Mouse (Mus musculus): ENCODE measurements around the gene Mrpl53. TPM values are rescaled to one million over a fixed set of nuclear protein-coding genes. Genes with fewer than 3 reads are reported as not detected.
"Not testable (repeated sequence)": the region's sequence is repeated elsewhere in the genome, so short reads cannot be mapped to it uniquely, and the experiment has no call there.

Mrpl53 gene
- polyA plus RNA-seq, 1 experiment: 89.4 TPM

- DNase-seq (ENCODE audit: low read depth): no peak
Measured at GRCm38 (mm10) chr6:83145209-83145608, 36.4 kb downstream of the Mrpl53 start.

GRCm38 (mm10) chr6:83145805-83146204 is 37.0 kb downstream of the Mrpl53 start:
- no peak for DNase-seq (ENCODE audit: low read depth)

- no peak for DNase-seq (ENCODE audit: low read depth)
Measured at GRCm38 (mm10) chr6:83147280-83147679, 38.4 kb downstream of the Mrpl53 start.

- no peak for DNase-seq (ENCODE audit: low read depth)
Measured at GRCm38 (mm10) chr6:83151721-83152120, 42.9 kb downstream of the Mrpl53 start.

GRCm38 (mm10) chr6:83153038-83153437 is 44.2 kb downstream of the Mrpl53 start:
- no peak for DNase-seq (ENCODE audit: low read depth)

GRCm38 (mm10) chr6:83153485-83153884 is 44.6 kb downstream of the Mrpl53 start:
- no peak for DNase-seq (ENCODE audit: low read depth)

- DNase-seq (ENCODE audit: low read depth): no peak
Measured at GRCm38 (mm10) chr6:83155552-83156238, 46.9 kb downstream of the Mrpl53 start.

- DNase-seq (ENCODE audit: low read depth): no peak
Measured at GRCm38 (mm10) chr6:83156259-83156684, 47.4 kb downstream of the Mrpl53 start, which contains the start of the genes Wdr54 and 1700003E16Rik. Gene Wdr54 (minus strand): TSS chr6:83156397. Gene 1700003E16Rik (plus strand): TSS chr6:83156404.

- not testable (repeated sequence) for DNase-seq (ENCODE audit: low read depth)
Measured at GRCm38 (mm10) chr6:83159456-83159855, 50.6 kb downstream of the Mrpl53 start.

Other genes starting within 250 kb of the Mrpl53 start
- gene Sema4f, start 169.3 kb upstream of the Mrpl53 start, polyA plus RNA-seq (2012; rRNA removed): 0.62 and 0.66 TPM in 2 replicates
- 3.7 and 4.2 TPM in 2 replicates for gene M1ap, start 162.1 kb upstream of the Mrpl53 start, polyA plus RNA-seq (2012; rRNA removed)
- gene Dok1, start 75.6 kb upstream of the Mrpl53 start, polyA plus RNA-seq (2012; rRNA removed): 26.9 and 28.3 TPM in 2 replicates
- gene Loxl3, start 74.9 kb upstream of the Mrpl53 start, polyA plus RNA-seq (2012; rRNA removed): 9.8 and 12.1 TPM in 2 replicates
- 269 and 309 TPM in 2 replicates for gene Aup1, start 54.5 kb upstream of the Mrpl53 start, polyA plus RNA-seq (2012; rRNA removed)
- gene Htra2, start 53.8 kb upstream of the Mrpl53 start, polyA plus RNA-seq (2012; rRNA removed): 38.5 and 44.7 TPM in 2 replicates
- gene Dqx1, start 51.2 kb upstream of the Mrpl53 start, polyA plus RNA-seq (2012; rRNA removed): 1.3 and 1.4 TPM in 2 replicates
- not detected in 2 replicates for gene Tlx2, start 38.7 kb upstream of the Mrpl53 start, polyA plus RNA-seq (2012; rRNA removed)
- gene Pcgf1, start 31.2 kb upstream of the Mrpl53 start, polyA plus RNA-seq (2012; rRNA removed): 15.8 and 23.1 TPM in 2 replicates
- gene Lbx2, start 22.7 kb upstream of the Mrpl53 start, polyA plus RNA-seq (2012; rRNA removed): 1.9 and 2.5 TPM in 2 replicates
- 5.8 and 6.5 TPM in 2 replicates for gene Ccdc142, start 7.4 kb upstream of the Mrpl53 start, polyA plus RNA-seq (2012; rRNA removed)
- 4.0 and 4.4 TPM in 2 replicates for gene Gm42688, start 7.4 kb upstream of the Mrpl53 start, polyA plus RNA-seq (2012; rRNA removed)
- 55.3 and 56.3 TPM in 2 replicates for gene Mogs, start 6.5 kb downstream of the Mrpl53 start, polyA plus RNA-seq (2012; rRNA removed)
- 187 and 193 TPM in 2 replicates for gene Wbp1, start 12.5 kb downstream of the Mrpl53 start, polyA plus RNA-seq (2012; rRNA removed)
- 17.1 and 30.1 TPM in 2 replicates for gene Ino80b, start 16.4 kb downstream of the Mrpl53 start, polyA plus RNA-seq (2012; rRNA removed)
- 30.2 and 41.3 TPM in 2 replicates for gene Rtkn, start 26.4 kb downstream of the Mrpl53 start, polyA plus RNA-seq (2012; rRNA removed)
- gene Wdr54, start 47.4 kb downstream of the Mrpl53 start, polyA plus RNA-seq (2012; rRNA removed): 2.9 and 3.6 TPM in 2 replicates
- 2.7 and 4.4 TPM in 2 replicates for gene 1700003E16Rik, start 47.4 kb downstream of the Mrpl53 start, polyA plus RNA-seq (2012; rRNA removed)
- gene Dctn1, start 56.9 kb downstream of the Mrpl53 start, polyA plus RNA-seq (2012; rRNA removed): 101 and 114 TPM in 2 replicates
- gene Slc4a5, start 110.8 kb downstream of the Mrpl53 start, polyA plus RNA-seq (2012; rRNA removed): 0.96 and 2.3 TPM in 2 replicates
- gene Mthfd2, start 216.9 kb downstream of the Mrpl53 start, polyA plus RNA-seq (2012; rRNA removed): 37.8 and 49.5 TPM in 2 replicates
- gene Mob1a, start 217.0 kb downstream of the Mrpl53 start, polyA plus RNA-seq (2012; rRNA removed): 39.3 and 41.2 TPM in 2 replicates
- gene Bola3, start 240.1 kb downstream of the Mrpl53 start, polyA plus RNA-seq (2012; rRNA removed): 20.1 and 20.2 TPM in 2 replicates